Mouse (Mus musculus) T-helper 17 cell (primary cell): Measurements from ENCODE around the gene Trip4.

Experiments
- in situ Hi-C, 2 experiments: fragments of 300-600 bp; cut with MboI, MseI; formaldehyde crosslinking; loops; 1 replicate in 1 of 2; 2 replicates in 1 of 2; pipeline ENCODE4 v1.15.1; 2025; ENCODE audit warnings: high pct_unique_total_duplicates in 2 of 2

Gene Trip4

DNA sequence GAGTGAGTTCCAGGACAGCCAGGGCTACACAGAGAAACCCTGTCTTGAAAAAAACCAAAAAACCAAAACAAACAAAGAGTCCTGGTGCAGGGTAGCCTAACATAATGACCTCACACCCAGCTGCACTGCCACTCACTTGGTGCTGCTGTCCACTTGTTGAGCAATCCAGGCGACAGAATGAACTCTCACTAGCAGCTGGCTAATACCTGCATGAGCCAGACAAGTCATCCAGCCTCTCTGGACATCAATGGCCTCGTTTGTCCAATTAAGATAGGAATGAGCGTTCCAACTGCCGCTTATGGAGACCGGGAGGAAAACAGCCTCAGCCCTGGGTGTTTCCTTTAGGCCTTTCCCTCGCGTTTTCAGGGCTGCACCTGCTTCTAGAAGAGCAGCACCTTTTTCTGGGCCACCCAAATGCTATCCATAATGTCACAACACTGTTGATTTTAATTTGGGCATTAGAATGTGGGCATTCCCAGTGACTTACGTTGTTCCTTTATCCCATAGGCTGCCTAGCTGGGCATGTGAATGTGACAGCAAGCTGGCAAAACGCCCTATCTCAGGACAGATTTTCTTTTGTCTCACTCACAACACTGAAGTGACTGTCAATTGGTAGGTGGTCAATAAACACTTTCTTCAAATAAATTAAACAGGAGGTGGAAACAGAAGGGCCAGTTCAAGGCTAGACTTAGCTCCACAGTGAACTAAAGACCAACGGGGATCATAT, 73.8 kb downstream of the Trip4 start:
- in situ Hi-C loops: no loop called here

DNA sequence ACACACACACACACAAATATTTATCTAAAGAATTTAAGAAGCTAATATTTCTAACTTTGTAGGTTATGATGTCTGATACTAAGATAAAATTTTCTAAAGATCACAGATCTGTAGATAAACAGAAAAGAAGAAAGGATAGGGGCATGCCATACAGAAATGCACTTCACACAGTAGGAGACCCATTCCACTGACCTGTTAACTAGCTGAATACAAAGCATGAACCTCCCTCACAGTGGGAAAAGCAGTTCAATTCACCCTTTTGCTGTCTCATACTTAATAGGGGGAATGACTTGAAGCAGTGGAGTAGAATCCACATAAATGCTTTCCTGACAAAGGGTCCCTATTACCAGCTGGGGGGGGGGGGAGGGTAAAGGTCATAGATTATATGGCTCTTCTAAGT, 75.0 kb downstream of the Trip4 start:
- in situ Hi-C loops: no loop called here

DNA sequence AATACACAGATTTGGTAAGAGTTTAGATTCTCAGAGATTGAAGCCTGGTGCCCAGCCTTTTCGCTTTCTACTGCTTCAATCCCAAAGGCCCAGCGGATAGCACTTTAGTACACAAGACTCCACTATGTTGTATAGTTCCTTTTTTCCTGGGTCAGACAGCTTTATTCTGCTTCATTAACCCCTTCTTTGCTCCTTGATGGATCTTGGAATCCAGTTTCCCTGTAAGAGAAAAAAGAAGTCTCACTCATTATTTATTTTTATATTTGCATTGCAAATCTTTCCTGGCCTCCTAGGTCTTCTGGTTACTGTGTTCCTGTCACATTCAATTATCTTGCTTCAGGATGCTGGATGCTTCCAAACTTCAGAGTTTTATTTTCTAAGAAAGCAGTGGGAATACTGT, 75.4 kb downstream of the Trip4 start:
- in situ Hi-C loops: no loop called here

DNA sequence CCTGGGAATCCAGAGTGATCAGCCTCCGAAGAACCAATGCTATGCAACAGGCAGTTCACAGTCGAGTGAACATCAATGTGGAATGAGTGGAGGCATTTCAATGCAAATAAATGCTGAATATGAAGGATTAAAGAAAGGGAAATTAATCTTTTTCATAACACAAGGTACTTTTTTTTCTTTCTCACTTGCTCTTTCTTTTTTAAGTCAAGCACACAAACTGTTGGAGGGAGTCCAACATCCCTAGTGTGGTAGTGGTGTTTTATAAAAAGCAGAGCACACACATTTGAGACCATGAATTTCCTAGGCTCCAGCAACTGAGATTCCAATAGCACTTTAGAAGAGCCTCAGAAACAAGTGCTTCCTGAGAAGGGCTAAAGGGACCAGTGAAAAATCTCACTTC, 76.6 kb downstream of the Trip4 start:
- in situ Hi-C loops: no loop called here

DNA sequence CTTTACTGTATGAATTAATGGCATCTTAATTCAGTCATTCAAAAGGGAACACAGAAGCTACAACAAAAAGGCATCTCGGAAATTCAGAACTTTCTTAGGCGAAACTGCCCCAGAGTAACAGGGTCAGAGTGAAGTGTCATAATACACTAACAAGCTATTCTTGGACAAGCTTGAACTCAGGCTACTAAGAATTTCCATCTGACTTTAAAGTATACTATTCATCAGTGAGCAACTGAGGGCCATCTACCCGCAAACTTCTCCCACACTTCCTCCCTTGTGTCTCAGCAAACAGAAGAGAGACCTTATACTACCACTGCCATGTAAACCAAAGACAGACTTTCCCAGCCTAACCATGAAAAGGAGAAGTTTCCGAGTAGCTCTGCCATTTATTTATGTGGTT, 77.4 kb downstream of the Trip4 start:
- in situ Hi-C loops: no loop called here

DNA sequence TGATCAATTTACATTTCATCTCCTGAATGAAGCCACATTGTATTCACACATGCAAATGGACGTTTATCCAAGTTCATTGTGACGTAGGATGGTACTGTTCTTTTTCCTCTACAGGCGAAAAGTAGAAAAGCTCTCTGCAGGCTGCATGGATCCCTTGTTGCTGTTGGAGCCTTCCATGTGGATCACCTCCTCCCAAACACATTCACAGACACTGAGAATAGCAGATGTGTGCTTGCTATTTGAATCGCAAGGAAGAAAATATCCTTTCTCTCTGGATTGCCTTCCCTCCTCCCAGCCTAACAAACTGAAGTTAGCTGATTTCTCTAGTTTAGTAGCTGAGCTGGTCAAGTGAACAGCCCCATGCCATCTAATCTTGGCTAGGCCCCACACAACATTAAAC, 78.3 kb downstream of the Trip4 start:
- in situ Hi-C loops: no loop called here

DNA sequence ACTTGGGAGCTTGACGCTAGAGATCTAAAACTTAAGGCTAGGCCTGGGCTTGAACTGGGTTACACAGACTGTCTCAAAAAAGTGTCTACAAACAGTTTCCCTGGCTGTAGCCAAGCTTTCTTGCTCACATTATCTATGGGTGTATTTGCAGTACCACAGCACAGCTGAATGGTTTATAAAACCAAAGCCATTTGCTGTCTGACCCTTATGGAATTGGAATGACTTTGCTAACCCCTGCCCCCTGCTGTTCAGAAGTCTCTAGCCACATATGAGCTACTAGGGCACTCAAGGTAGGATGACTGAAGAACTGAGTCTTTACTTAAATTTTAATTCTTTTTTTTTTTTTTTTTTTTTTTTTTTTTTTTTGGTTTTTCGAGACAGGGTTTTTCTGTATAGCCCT, 79.2 kb downstream of the Trip4 start:
- in situ Hi-C loops: loop anchor here in 1 of 2 experiments (10.0 kb wide), 2 partner anchors 765 to 1235 kb away; partner anchors contain the start of gene Usp3

DNA sequence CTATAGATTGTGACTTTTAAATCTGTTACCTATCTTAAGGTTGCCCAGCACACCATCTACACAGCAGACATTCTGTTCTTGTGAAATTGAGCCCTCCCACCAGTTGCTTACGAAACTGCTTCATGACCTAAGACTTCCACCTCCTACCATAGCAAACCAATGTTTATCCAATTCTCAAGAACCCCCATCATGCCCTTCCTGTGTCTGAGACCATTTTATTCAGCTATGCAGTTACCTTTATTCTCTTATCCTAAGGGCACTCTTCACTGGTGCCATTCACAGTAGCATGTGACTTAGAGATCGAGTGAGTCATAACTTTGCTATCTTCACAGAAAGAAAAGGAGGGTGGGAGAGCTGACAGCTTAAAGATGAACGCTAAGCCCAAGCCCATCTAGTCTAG, 80.1 kb downstream of the Trip4 start:
- in situ Hi-C loops: loop anchor here in 1 of 2 experiments (10.0 kb wide), 2 partner anchors 766 to 1236 kb away; partner anchors contain the start of gene Usp3

DNA sequence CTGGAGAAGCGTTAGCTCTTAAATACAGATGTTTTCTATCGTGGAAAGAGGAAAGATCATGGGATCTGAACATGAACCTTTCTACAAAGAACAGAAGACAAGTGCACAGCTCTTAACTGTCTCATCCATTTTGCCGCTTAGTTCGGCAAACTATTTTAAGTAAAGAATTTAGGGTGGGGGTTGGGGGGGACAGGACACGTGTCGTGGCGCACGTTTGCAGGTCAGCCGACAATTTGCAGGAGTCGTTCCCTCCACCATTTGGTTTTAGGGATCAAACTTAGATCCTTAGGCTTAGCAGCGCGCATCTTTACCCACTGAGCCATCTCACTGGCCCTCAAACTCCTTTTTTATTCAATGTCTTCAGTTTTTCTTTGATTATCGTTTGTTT, 80.6 kb downstream of the Trip4 start:
- in situ Hi-C loops: loop anchor here in 1 of 2 experiments (10.0 kb wide), 2 partner anchors 767 to 1237 kb away; partner anchors contain the start of gene Usp3

DNA sequence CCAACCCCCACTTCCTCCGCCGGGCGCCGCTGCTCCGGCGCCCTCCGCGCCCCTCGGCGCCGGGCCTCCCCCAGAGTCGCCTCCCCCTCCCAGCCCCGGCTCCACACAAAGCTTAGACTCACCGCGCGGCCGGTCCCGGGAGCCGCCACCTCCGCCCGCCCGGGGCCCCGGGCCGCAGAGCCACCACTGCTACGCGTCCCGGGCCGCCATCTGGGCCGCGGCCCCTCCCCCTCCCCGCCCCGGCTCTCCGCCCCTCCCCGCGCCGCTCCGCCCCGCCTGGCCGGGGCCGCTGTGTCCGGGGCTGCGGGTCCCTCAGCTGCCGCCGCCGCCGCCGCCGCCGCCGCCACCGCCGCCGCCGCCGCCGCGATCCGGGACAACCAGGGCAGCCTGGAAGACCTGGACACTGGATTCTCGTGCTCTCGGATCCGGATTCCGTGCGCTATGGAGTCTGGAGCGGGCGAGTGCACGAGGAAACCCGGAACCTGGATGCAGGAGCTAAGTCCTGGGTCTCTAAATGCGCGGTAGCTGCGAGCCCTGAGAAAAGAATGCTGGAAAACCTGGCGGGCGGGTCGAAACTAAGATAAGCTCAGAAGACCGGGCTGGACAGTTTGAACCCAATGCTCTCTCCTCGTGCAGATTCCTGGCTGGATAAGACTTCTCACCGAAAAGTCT, 81.1 kb downstream of the Trip4 start, which contains the start of gene Zfp609:
Gene Zfp609, minus strand, starts transcription at position 221 of the 672 bp plus-strand sequence.
- in situ Hi-C loops: loop anchor here in 1 of 2 experiments (10.0 kb wide), 2 partner anchors 767 to 1237 kb away; partner anchors contain the start of gene Usp3

DNA sequence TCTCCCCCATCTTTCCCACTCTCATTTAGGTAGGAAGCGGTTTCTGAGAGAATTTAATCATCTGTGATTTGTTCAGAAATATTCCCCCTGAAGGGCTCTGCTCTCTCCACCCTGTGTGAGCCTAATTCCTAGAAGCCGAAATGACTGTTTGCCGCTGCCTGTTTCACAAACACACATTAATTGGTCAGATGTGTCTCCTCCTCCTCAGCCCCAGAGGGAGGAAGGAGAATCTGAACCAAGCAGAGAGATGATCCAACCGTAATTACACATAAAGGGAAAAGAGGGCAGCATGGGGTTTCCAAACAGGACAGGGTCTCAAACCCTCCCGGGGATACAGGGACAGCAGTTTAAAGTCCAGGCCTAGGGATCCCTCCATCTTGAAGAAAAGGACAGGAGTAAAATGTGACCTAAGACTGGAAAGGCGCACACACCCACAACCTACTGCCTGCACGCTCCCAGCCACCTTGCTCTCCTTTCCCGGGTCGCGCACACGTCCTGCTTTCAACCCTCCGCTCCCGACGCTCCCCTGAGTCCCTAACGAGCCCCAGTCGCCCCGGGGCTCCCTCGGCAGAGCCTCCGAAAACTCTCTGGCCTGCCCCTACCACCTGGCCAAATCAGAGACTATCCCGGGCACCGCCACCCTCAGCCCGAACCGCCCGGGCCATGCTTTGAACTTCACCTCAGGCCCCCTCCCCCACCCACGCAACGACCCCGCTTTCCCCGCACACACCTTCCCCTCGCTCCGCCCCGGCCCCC, 81.8 kb downstream of the Trip4 start:
- in situ Hi-C loops: loop anchor here in 1 of 2 experiments (10.0 kb wide), 2 partner anchors 768 to 1238 kb away; partner anchors contain the start of gene Usp3

DNA sequence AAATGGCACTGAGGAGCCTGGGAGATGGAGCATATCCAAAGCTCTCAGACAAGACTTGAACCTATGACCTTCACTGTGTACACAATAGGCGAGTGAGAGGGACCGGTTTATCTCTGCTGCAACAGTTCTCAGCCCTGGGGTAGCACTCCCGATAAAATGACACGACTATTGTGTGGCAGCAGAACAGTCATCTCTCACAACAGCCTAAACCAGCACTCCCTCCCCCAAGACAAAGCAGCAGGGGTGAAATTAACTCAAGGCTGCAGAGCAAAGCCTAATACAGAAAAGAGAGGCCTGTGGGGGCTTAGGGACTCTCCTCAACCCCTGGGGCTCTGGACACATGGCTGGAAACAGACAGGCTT, 82.4 kb downstream of the Trip4 start:
- in situ Hi-C loops: loop anchor here in 1 of 2 experiments (10.0 kb wide), 2 partner anchors 769 to 1239 kb away; partner anchors contain the start of gene Usp3

DNA sequence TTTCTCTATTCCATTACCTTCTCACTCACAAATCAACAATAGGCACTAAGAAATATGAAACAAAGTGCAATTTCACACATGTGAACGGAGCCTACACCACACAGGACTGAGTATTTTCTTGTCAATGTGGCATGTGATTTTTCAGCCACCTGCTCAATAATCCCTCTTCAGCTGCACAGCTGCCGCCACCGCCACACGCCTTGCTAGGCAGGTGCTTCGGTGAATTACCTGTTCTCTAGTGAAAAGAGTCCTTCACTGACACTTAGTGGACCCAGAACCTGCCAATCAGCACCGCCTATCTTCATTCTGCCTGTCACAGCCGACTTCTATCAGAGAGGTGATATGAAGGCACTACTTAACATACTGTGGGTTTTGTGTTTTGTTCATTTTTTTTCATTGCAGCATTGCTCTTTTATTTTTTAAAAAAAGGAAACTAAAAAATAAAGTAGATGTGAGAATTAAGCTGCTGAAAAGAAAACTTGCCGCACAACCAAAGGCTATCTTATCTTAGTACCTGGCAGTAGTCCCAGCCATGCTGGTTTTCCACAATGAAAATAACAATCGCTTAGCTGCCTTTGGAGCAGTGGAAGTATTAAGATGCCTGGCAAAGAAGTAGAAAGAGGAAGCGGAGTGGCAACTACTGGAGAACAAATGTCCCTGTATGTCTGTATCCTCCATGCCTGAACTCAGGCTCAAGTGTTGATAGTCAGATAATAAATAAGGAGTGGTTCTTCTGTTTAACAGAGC, 84.7 kb downstream of the Trip4 start:
- in situ Hi-C loops: loop anchor here in 1 of 2 experiments (10.0 kb wide), 2 partner anchors 771 to 1241 kb away; partner anchors contain the start of gene Usp3

DNA sequence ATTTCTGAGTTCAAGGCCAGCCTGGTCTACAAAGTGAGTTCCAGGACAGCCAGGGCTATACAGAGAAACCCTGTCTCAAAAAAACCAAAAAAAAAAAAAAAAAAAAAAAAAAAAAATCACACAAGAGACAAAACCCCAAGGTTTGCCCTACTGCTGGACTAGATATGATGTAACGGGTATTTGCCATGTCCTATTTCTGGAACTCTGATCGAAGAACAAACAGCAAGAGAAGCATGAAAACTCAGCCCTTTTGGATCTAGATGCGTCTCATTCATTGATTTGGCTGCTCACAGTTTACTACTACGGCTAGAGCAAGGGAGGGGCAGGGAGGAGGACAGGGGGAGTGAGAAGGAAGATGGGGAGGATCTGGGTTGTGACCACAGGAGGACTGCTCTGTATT, 86.6 kb downstream of the Trip4 start:
- in situ Hi-C loops: loop anchor here in 1 of 2 experiments (10.0 kb wide), 2 partner anchors 773 to 1243 kb away; partner anchors contain the start of gene Usp3

DNA sequence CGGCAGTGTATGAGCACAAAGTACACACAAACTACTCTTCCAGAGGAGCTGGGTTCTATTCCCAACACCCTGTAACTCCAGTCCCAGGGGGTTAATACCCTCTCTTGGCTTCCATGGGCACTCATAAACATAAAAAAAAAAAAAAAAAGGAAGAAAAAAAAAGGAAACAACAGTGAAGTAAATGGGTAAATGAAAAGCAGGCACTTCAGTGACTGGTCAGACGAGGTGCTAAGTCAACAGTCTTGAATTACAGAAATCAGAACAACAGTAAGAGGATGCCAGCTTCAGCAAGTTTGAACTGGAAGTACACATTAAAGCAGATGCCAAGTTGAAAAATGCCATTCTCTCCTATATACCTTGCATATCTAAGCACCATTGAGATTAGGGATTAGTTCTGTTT, 88.3 kb downstream of the Trip4 start:
- in situ Hi-C loops: loop anchor here in 1 of 2 experiments (10.0 kb wide), 2 partner anchors 774 to 1244 kb away; partner anchors contain the start of gene Usp3

DNA sequence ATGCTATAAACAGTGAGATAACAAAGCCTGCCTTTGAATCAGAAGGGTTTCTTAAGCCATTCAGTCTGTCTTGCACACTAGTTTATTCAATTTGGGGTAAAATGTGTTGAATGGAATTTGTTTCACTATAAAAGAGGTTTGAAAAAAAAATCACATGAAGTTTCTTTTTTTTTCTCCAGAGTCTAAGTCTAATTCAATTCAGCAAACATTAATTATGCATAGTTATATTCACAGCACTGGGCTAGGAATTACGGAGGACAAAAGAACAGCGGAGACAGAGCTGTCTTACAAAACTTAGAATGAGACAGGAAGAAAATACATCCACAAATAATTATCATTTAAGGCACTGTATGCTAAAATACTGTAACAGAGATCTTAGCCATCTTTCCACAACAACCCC, 90.2 kb downstream of the Trip4 start:
- in situ Hi-C loops: no loop called here

DNA sequence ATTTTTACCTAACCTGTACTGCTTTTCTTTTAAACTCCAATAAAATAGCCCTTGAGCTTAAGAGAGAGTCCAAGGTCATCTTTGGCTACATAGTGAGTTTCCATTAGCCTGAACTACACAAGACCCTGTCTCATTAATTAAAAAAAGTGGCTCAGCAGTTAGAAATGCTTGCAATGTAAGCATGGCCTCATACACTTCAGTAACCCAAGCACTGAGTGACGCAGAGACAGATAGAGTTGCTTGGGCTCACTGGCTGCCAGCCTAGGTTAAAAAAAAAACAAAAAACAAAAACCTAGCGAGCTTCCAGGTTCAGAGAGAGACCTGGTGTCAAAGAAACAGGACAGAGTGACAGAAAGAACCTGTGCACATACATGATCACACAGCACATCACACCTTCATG, 95.8 kb downstream of the Trip4 start:
- in situ Hi-C loops: no loop called here

DNA sequence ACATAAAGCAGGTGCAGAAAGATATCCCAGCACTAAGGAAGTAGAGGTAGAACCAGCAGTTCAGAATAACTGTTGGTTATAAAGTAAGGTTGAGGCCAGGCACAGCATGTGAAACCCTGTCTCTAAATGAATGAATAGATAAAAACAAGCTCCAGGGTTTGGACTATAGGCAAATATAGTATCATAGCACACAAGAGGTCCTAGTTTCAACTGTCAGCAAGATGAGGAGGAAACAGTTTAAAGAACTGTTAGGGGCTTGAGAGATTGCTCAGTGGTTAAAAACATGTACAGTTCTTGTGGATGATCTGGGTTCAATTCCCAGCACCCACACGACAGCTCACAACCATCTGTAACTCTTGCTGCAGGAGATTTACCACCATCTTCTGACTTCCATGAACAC, 96.8 kb downstream of the Trip4 start:
- in situ Hi-C loops: no loop called here

DNA sequence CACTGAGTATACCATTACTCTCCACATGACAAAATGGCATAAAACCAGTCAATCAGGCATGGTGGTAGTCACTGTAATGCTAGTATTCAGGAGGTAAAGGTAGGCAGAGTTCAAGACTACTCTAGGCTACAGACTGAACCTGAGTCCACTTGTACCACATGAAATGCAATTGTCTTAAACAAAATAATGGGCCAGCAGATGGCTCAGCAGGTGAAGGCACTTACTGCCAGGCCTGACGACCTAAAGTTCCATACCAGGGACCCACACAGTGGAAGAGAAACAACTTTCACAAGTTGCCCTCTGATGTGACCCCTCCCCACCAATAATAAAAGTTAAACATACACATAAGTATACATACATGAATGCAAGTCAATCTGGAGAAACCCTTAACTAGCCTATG, 100.8 kb downstream of the Trip4 start:
- in situ Hi-C loops: loop anchor here in 1 of 2 experiments (5.0 kb wide), 1 partner anchor 36 kb away; no protein-coding TSS in a partner anchor

DNA sequence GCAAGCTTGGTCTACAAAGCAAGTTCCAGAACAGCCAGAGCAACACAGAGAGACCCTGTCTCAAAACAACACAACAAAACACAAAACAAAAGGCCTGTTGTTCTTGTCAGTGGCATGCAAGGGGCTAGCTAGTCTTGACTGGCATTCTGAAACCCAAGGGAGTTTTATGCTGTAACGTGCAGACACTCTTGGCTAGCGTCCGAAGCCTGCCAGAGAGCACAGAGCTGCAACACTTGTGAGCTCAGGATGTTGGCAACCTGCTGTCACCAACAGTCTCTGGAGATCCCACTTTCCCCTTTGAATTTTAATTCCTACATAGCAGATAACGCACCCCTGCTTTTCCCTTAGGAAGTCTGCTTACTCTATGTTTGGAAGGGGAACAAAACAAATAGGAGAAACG, 101.3 kb downstream of the Trip4 start:
- in situ Hi-C loops: loop anchor here in 1 of 2 experiments (5.0 kb wide), 1 partner anchor 35 kb away; no protein-coding TSS in a partner anchor

DNA sequence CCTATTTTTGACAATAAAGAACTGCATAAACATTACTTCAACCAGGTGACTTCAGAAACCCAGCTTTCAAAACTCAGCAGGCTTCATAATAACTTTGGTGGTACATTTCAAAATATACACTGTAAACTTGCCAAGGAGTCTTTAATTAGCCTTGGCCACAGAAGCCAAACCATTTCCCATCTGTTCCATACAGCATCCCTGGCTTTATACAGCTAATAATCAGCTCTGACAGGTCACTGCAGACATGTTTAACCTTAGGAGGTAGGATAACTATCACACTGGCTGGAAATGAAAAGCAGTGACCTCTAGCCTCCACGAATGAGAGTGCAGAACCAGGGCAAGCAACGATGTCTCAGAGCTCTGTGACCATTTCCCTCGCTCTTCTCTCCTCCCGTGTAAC, 108.8 kb downstream of the Trip4 start:
- in situ Hi-C loops: no loop called here
